ENCODE assay signal across 9 mouse cellular contexts in the genomic region with DNA sequence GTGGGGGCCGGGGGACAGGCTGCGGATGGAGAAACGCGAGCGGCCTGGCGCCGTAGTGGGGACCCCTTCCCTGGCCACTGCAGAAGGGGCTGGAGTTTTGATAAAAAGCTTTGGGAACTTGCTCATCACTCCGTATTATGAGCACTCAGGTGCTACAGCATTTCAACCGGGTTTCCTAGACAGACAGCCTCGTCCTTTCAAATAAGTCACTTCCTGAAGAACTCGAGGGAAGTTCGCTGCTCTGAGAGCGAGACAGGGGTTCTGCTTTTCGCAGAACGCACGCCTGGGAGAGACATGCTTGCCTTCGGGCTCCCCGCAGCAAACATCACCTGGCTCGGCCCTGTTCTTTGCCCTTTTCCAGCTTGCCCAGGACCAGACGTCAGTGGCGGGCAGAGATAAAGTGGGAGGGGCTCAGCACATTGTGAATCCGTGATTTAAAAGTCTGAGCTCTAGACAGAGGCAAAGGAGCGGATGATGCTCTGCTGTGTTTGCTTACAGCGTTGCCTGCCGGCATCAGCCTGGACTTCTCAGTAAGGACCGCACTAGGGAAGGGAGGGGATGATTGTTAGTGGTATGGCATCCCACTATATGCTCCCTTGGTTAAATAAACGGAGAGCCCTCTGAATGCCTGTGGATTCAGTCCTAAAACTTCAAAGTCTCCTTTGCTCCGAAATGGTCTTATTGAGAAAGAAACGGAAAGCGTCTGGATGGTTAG. TPM values are rescaled to one million over a fixed set of nuclear protein-coding genes. Genes with fewer than 3 reads are reported as not detected.
A peak's percentile ranks its signal among the peaks of the same experiment; 100 is the strongest.
DNase-seq lines count a peak whose midpoint lies in the region; ATAC-seq lines count a peak whose summit lies in the region.
"Had no signal": no experiment of that assay in that cellular context is flagged by ENCODE, and none has a peak within 500 bp of the region (broad histone marks: within the 10 kb centered on the region; RNA-seq: fewer than 3 reads in every experiment).

No protein-coding gene starts in this region.

- H3K9me3 ChIP-seq in lung, embryonic 15.5 days, result no peaks in the 10 kb centered on the region
- no peaks in the 10 kb centered on the region for H3K9me3 ChIP-seq in forebrain, embryonic 14.5 days (replicated peaks; ENCODE audit: control insufficient read depth, low read length)
- H3K9me3 ChIP-seq in limb, embryonic 15.5 days, result no peaks in the 10 kb centered on the region
- no peaks in the 10 kb centered on the region for H3K9me3 ChIP-seq in stomach, embryonic 16.5 days (replicated peaks; ENCODE audit: control insufficient read depth, low read length)

- peaks cover 62% of the 10 kb centered on the region for H3K27me3 ChIP-seq in lung, embryonic 15.5 days
- H3K27me3 ChIP-seq in forebrain, embryonic 14.5 days (replicated peaks; ENCODE audit: control insufficient read depth, insufficient read depth, low read length), result peaks cover 35% of the 10 kb centered on the region
- peaks cover 59% of the 10 kb centered on the region for H3K27me3 ChIP-seq in limb, embryonic 15.5 days
- peaks cover 24% of the 10 kb centered on the region for H3K27me3 ChIP-seq in stomach, embryonic 16.5 days (ENCODE audit: control insufficient read depth, insufficient read depth, low read length)

- H3K4me3 ChIP-seq in lung, embryonic 15.5 days, result peak overlapping the region; percentile 50
- peak overlapping the region; percentile 49 for H3K4me3 ChIP-seq in forebrain, embryonic 14.5 days (ENCODE audit: low read depth, low read length)
- peak overlapping the region; percentile 48 for H3K4me3 ChIP-seq in limb, embryonic 15.5 days
- H3K4me3 ChIP-seq in stomach, embryonic 16.5 days (replicated peaks; ENCODE audit: low read length), result peak overlapping the region; percentile 50

- peak overlapping the region; percentile 40 for H3K9ac ChIP-seq in lung, embryonic 15.5 days
- peak overlapping the region; percentile 54; the same call in 1 of the 2 replicates for H3K9ac ChIP-seq in forebrain, embryonic 14.5 days (ENCODE audit: low read length)
- H3K9ac ChIP-seq in limb, embryonic 15.5 days, result no peak overlapping the region; the same call in 1 of the 2 replicates
- peak overlapping the region; percentile 59 for H3K9ac ChIP-seq in stomach, embryonic 16.5 days (ENCODE audit: low read length)

- H3K36me3 ChIP-seq in lung, embryonic 15.5 days, result no peaks in the 10 kb centered on the region
- no peaks in the 10 kb centered on the region for H3K36me3 ChIP-seq in forebrain, embryonic 14.5 days (ENCODE audit: control insufficient read depth, insufficient read depth, low read length)
- no peaks in the 10 kb centered on the region for H3K36me3 ChIP-seq in limb, embryonic 15.5 days
- H3K36me3 ChIP-seq in stomach, embryonic 16.5 days (ENCODE audit: control insufficient read depth, insufficient read depth, low read length), result no peaks in the 10 kb centered on the region

- no peak for DNase-seq in lung, adult 18-20 months
- peak; percentile 11 for DNase-seq in forebrain, embryonic 14.5 days (ENCODE audit: low spot score)
- DNase-seq in spleen, postnatal 36 days (ENCODE audit: low spot score in 2 of 2), result no peak
- no peak for DNase-seq in layer of hippocampus, postnatal 25 days (ENCODE audit: extremely low spot score in 1 of 2, low spot score in 1 of 2)
- no peak for DNase-seq in lung, postnatal 4 days
- DNase-seq: gastrocnemius, postnatal 25 days had no signal

- 6% methylated on average over 30 of the region's 30 CpGs for WGBS in lung, embryonic 15.5 days
- WGBS in forebrain, embryonic 14.5 days, result 8% methylated on average over 30 of the region's 30 CpGs
- WGBS in limb, embryonic 15.5 days, result 7% methylated on average over 30 of the region's 30 CpGs
- 9% methylated on average over 30 of the region's 30 CpGs for WGBS in stomach, embryonic 16.5 days

- H3K4me2 ChIP-seq in lung, embryonic 15.5 days, result peak overlapping the region; percentile 94
- peak overlapping the region; percentile 98 for H3K4me2 ChIP-seq in forebrain, embryonic 14.5 days (ENCODE audit: low read length)
- peak overlapping the region; percentile 98 for H3K4me2 ChIP-seq in limb, embryonic 15.5 days
- H3K4me2 ChIP-seq in stomach, embryonic 16.5 days (ENCODE audit: low read depth, low read length), result peak overlapping the region; percentile 89

- no peak for ATAC-seq in lung, embryonic 15.5 days (ENCODE audit: borderline replicate concordance, extremely low read depth, low FRiP score, low TSS enrichment)
- ATAC-seq in forebrain, embryonic 14.5 days, result peak; percentile 26; the same call in 1 of the 2 replicates
- ATAC-seq in limb, embryonic 15.5 days (ENCODE audit: insufficient number of reproducible peaks, low FRiP score, low TSS enrichment, low read depth), result no peak
- ATAC-seq in stomach, embryonic 16.5 days (ENCODE audit: insufficient read depth, low FRiP score), result no peak

- H3K27ac ChIP-seq in lung, embryonic 15.5 days, result no peak overlapping the region
- H3K27ac ChIP-seq in forebrain, embryonic 14.5 days (ENCODE audit: low read depth, low read length), result no peak overlapping the region
- H3K27ac ChIP-seq in limb, embryonic 15.5 days, result no peak overlapping the region
- no peak overlapping the region for H3K27ac ChIP-seq in stomach, embryonic 16.5 days (ENCODE audit: low read length)

- H3K4me1 ChIP-seq in lung, embryonic 15.5 days, result peaks cover 28% of the 10 kb centered on the region
- peaks cover 3% of the 10 kb centered on the region for H3K4me1 ChIP-seq in forebrain, embryonic 14.5 days (ENCODE audit: control insufficient read depth, insufficient read depth, low read length)
- H3K4me1 ChIP-seq in limb, embryonic 15.5 days, result peaks cover 31% of the 10 kb centered on the region
- peaks cover 20% of the 10 kb centered on the region for H3K4me1 ChIP-seq in stomach, embryonic 16.5 days (ENCODE audit: control insufficient read depth, insufficient read depth, low read length)

RNA-seq across cellular contexts. Expression of a gene that starts 0.7 kb away (rescaled TPM):
- 10.8 and 11.0 TPM in 2 replicates for polyA plus RNA-seq in lung, embryonic 15.5 days (2015; fragmentation: Nextera tagmentation; extraction: Ambion mirVana)
- 0.22 and 0.28 TPM in 2 replicates for polyA plus RNA-seq in forebrain, embryonic 14.5 days (2014; fragmentation: Nextera tagmentation; extraction: Ambion mirVana)
- 4.3 and 4.8 TPM in 2 replicates for polyA plus RNA-seq in limb, embryonic 15.5 days (2015; fragmentation: Nextera tagmentation; extraction: Ambion mirVana)
- 2.5 and 2.9 TPM in 2 replicates for polyA plus RNA-seq in stomach, embryonic 16.5 days (2015; fragmentation: Nextera tagmentation; extraction: Ambion mirVana)
- not detected for total RNA-seq in layer of hippocampus, postnatal 25 days (2021)
- total RNA-seq: gastrocnemius, postnatal 25 days had no signal

RNA-seq across cellular contexts. Expression of a gene that starts 48.7 kb away (rescaled TPM):
- polyA plus RNA-seq in lung, embryonic 15.5 days (2015; fragmentation: Nextera tagmentation; extraction: Ambion mirVana), result 0.81 and 0.94 TPM in 2 replicates
- 0.39 and 0.70 TPM in 2 replicates for polyA plus RNA-seq in forebrain, embryonic 14.5 days (2014; fragmentation: Nextera tagmentation; extraction: Ambion mirVana)
- polyA plus RNA-seq in limb, embryonic 15.5 days (2015; fragmentation: Nextera tagmentation; extraction: Ambion mirVana), result 3.3 and 3.5 TPM in 2 replicates
- 3.0 and 3.1 TPM in 2 replicates for polyA plus RNA-seq in stomach, embryonic 16.5 days (2015; fragmentation: Nextera tagmentation; extraction: Ambion mirVana)
- under 1 TPM; 0.34 to 0.56 TPM for total RNA-seq in layer of hippocampus, postnatal 25 days (2021)
- total RNA-seq: gastrocnemius, postnatal 25 days had no signal

RNA-seq across cellular contexts. Expression of a gene that starts 52.8 kb away (rescaled TPM):
- 26.2 and 27.8 TPM in 2 replicates for polyA plus RNA-seq in lung, embryonic 15.5 days (2015; fragmentation: Nextera tagmentation; extraction: Ambion mirVana)
- polyA plus RNA-seq in forebrain, embryonic 14.5 days (2014; fragmentation: Nextera tagmentation; extraction: Ambion mirVana), result 21.2 and 28.9 TPM in 2 replicates
- 27.4 and 29.9 TPM in 2 replicates for polyA plus RNA-seq in limb, embryonic 15.5 days (2015; fragmentation: Nextera tagmentation; extraction: Ambion mirVana)
- 19.3 and 20.3 TPM in 2 replicates for polyA plus RNA-seq in stomach, embryonic 16.5 days (2015; fragmentation: Nextera tagmentation; extraction: Ambion mirVana)
- total RNA-seq in layer of hippocampus, postnatal 25 days (2021), result 10 to 100 TPM; 44.4 to 46.3 TPM
